Mouse (Mus musculus) lung, embryonic 15.5 days (tissue): ENCODE measurements around the gene Tmem268. TPM values are rescaled to one million over a fixed set of nuclear protein-coding genes. Genes with fewer than 3 reads are reported as not detected.
A peak's percentile ranks its signal among the peaks of the same experiment; 100 is the strongest.

Experiments used
- ATAC-seq: fragments of 200-750 bp; cut with Nextera tagmentation; 2 replicates; pipeline ENCODE4 v1.8.0; 2017; ENCODE audit warnings: moderate number of reproducible peaks, borderline replicate concordance; ENCODE audit not compliant: low FRiP score, low TSS enrichment; ENCODE audit errors: extremely low read depth
- H3K27ac ChIP-seq: fragments of 300-500 bp; sonication (generic); 2 replicates; pipeline ENCODE4 v1.5.1; 2015; ENCODE audit warnings: moderate library complexity, mild to moderate bottlenecking, inconsistent platforms
- H3K27me3 ChIP-seq: fragments of 300-500 bp; sonication (generic); 2 replicates; pipeline ENCODE4 v1.6.1; 2015; ENCODE audit warnings: inconsistent platforms
- H3K36me3 ChIP-seq: fragments of 300-500 bp; sonication (generic); 2 replicates; pipeline ENCODE4 v1.6.1; 2015; ENCODE audit warnings: inconsistent platforms
- H3K4me1 ChIP-seq: fragments of 300-500 bp; sonication (generic); 2 replicates; pipeline ENCODE4 v1.6.1; 2015; ENCODE audit warnings: inconsistent platforms
- H3K4me2 ChIP-seq: fragments of 300-500 bp; sonication (generic); 2 replicates; pipeline ENCODE4 v1.6.1; 2015; ENCODE audit warnings: inconsistent platforms, mild to moderate bottlenecking, moderate library complexity
- H3K4me3 ChIP-seq: fragments of 300-500 bp; sonication (generic); 2 replicates; pipeline ENCODE4 v1.5.1; 2015; ENCODE audit warnings: mild to moderate bottlenecking, inconsistent platforms
- H3K9ac ChIP-seq: fragments of 300-500 bp; sonication (generic); 2 replicates; pipeline ENCODE4 v1.6.1; 2015; ENCODE audit warnings: inconsistent platforms
- H3K9me3 ChIP-seq: fragments of 300-500 bp; sonication (generic); 2 replicates; pipeline ENCODE4 v1.6.1; 2016; ENCODE audit warnings: inconsistent platforms
- WGBS: fragments of 180-500 bp; shearing (Covaris S2); methylation state at CpG from one replicate; pipeline ENCODE4 v1.1.7; 2015; 5-methylcytosine and 5-hydroxymethylcytosine counted together
- polyA plus RNA-seq: library from polyadenylated mRNA; unstranded; fragments of >200 nt; fragmentation: Nextera tagmentation; extraction: Ambion mirVana; gene quantifications from 2 replicates; pipeline ENCODE4 v1.2.1, GENCODE M21; 2015

The Tmem268 gene
- 9.0 and 9.8 TPM in 2 replicates for polyA plus RNA-seq

GRCm38 (mm10) chr4:63558407-63559081, at the start of gene Tmem268:
Tmem268 (plus strand) TSS chr4:63558781.
- Histone ChIP-seq H3K4me2 (peak within 1 kb of the TSS; percentile 83), H3K4me1 (peaks cover 57% of the 10 kb centered on the region), H3K36me3 (peaks cover 7% of the 10 kb centered on the region; the same call in 1 of the 2 replicates), H3K9me3 (no peaks in the 10 kb centered on the region), H3K9ac (peak within 1 kb of the TSS; percentile 78), H3K4me3 (peak within 1 kb of the TSS; percentile 60), H3K27me3 (no peaks in the 10 kb centered on the region), H3K27ac (peak within 1 kb of the TSS; percentile 59)
- peak; percentile 73 for ATAC-seq
- WGBS, result under 1% methylated on average over 74 of the region's 81 CpGs

DNA sequence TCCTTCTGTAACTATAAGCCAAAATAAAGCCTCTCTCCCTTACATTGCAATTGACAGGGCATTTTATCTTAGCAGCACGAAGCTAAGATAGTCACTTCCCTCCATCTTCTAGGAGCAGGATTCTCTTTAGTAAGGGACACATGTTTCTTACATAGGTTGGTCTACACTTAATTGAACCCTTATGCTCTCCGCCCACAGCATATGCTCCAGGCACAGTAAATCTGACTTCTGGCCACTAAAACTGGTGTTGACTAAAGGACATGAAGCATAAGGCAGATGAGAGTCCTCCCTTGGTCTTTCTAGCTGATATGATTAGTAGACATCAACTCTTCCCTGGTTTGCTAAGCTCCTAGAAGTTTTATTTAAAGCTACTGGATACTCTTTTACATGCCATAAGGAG, 45.7 kb upstream of the Tmem268 start:
- WGBS, result 84% methylated on average over 2 of the region's 2 CpGs
- Histone ChIP-seq H3K4me3 (no peak overlapping the region), H3K9ac (no peak overlapping the region), H3K4me2 (no peak overlapping the region), H3K9me3 (no peaks in the 10 kb centered on the region), H3K27me3 (no peaks in the 10 kb centered on the region), H3K27ac (no peak overlapping the region), H3K36me3 (no peaks in the 10 kb centered on the region), H3K4me1 (no peaks in the 10 kb centered on the region)
- no peak for ATAC-seq

GRCm38 (mm10) chr4:63514454-63514984, 44.1 kb upstream of the Tmem268 start:
- 56% methylated on average over 4 of the region's 4 CpGs for WGBS
- no peak overlapping the region for H3K27ac ChIP-seq
- H3K4me3 ChIP-seq, result no peak overlapping the region
- H3K4me2 ChIP-seq, result no peak overlapping the region
- no peaks in the 10 kb centered on the region for H3K36me3 ChIP-seq
- no peaks in the 10 kb centered on the region for H3K4me1 ChIP-seq
- no peaks in the 10 kb centered on the region for H3K9me3 ChIP-seq
- no peak overlapping the region for H3K9ac ChIP-seq
- ATAC-seq, result no peak
- no peaks in the 10 kb centered on the region for H3K27me3 ChIP-seq

GRCm38 (mm10) chr4:63515021-63515420, 43.6 kb upstream of the Tmem268 start:
- Histone ChIP-seq H3K4me1 (no peaks in the 10 kb centered on the region), H3K27me3 (no peaks in the 10 kb centered on the region), H3K36me3 (no peaks in the 10 kb centered on the region), H3K27ac (no peak overlapping the region), H3K4me2 (no peak overlapping the region), H3K4me3 (no peak overlapping the region), H3K9me3 (no peaks in the 10 kb centered on the region), H3K9ac (no peak overlapping the region)
- 64% methylated on average over 5 of the region's 5 CpGs for WGBS
- ATAC-seq, result no peak

DNA sequence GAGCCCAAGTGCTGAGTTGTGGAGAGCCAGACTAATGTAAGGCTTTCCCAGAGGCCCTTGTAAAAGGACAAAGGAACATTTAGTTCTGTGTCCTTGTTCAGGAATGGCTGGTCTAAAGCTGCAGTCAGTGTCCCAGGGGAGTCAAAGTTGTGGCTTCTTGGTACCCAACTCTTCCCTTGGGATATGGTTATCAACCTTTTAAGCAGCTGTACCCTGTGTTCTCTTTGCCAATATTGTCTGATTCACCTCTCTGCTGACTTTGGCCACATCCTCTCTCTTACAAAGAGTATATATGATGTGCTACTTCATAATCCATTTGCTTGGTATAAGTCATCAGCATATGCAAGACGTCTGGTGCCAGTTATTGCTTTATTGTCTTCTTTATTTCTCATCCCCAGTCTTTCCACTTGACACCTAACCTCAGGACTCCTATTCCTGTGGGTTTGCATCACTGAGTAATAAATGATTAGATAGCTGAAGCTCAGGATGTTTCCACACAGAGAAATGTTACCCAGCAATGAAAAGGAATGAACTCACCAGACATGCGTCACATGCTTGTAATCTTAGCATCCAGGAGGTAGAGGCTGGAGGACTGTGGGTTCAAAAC, 36.7 kb upstream of the Tmem268 start:
- no peaks in the 10 kb centered on the region for H3K9me3 ChIP-seq
- H3K27me3 ChIP-seq, result no peaks in the 10 kb centered on the region
- 72% methylated on average over 2 of the region's 2 CpGs for WGBS
- no peak overlapping the region for H3K27ac ChIP-seq
- no peaks in the 10 kb centered on the region for H3K36me3 ChIP-seq
- no peak overlapping the region for H3K4me2 ChIP-seq
- H3K4me1 ChIP-seq, result no peaks in the 10 kb centered on the region
- H3K9ac ChIP-seq, result no peak overlapping the region
- no peak overlapping the region for H3K4me3 ChIP-seq
- ATAC-seq, result no peak

DNA sequence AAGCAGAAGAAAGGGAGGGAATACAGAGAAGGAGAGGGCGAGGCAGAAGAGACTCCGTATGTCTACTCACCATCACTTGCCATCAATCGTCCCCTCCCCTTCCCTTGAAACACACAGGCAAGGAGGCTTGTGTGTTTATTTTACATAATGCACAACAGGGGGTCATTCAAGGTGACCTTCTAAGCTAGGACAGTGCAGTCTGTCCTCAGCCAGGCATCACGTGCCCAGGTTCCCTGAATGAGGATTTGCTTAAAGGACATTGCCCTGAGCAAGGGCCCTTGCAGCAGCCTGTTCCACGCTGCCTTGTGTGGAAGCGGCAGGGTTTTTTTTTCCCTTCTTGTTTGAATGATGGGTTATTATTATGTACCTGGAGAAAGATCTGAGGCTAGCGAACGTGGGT, 33.1 kb upstream of the Tmem268 start:
- 74% methylated on average over 8 of the region's 8 CpGs for WGBS
- Histone ChIP-seq H3K4me3 (no peak overlapping the region), H3K27ac (no peak overlapping the region), H3K4me2 (no peak overlapping the region), H3K36me3 (no peaks in the 10 kb centered on the region), H3K4me1 (no peaks in the 10 kb centered on the region), H3K9ac (no peak overlapping the region), H3K27me3 (no peaks in the 10 kb centered on the region), H3K9me3 (no peaks in the 10 kb centered on the region)
- ATAC-seq, result no peak

DNA sequence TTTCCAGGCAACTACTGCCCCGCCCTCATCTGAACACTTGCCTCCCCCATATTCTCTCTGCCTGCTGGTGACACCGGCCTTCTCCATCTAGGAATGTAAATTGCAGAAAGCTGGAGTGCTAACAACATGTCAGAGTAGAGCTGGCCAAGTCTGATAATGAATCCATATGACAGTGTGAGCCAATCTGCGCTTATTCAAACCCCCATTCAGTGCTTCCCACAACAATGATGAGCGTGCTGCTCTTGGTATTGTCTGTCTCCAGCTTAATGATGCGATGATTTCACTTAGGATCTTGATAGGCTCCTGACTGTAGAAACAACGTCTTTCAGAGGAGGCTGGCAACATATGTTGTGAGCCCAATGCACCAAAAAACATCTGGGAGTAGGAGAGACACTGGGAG, 29.6 kb upstream of the Tmem268 start:
- Histone ChIP-seq H3K27ac (no peak overlapping the region), H3K9ac (no peak overlapping the region), H3K36me3 (no peaks in the 10 kb centered on the region), H3K27me3 (no peaks in the 10 kb centered on the region), H3K4me2 (no peak overlapping the region), H3K4me3 (no peak overlapping the region), H3K9me3 (no peaks in the 10 kb centered on the region), H3K4me1 (no peaks in the 10 kb centered on the region)
- WGBS, result 68% methylated on average over 6 of the region's 6 CpGs
- ATAC-seq, result no peak

DNA sequence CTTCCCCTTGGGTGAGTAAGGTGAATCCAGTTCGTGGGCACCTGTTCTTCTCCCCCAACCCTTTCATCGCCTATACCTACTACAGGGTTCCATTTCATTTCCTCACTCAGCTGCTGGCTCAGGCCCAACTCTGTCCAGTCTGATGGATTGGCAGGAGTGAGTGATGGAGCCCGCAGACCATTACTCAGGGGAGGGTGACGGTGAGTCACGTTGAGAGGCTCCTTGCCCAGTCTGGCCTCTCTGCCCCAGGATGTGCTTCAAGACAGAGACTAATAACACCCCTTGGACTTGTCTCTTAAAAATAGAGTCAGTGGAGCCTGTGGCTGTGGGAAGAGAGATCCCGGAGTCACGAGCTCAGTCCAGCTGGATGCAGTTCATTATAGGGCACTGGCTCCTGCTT, 28.2 kb upstream of the Tmem268 start:
- no peak overlapping the region for H3K9ac ChIP-seq
- H3K4me2 ChIP-seq, result no peak overlapping the region
- no peak for ATAC-seq
- 55% methylated on average over 7 of the region's 7 CpGs for WGBS
- no peaks in the 10 kb centered on the region for H3K9me3 ChIP-seq
- no peak overlapping the region for H3K27ac ChIP-seq
- no peak overlapping the region for H3K4me3 ChIP-seq
- H3K27me3 ChIP-seq, result no peaks in the 10 kb centered on the region
- no peaks in the 10 kb centered on the region for H3K36me3 ChIP-seq
- no peaks in the 10 kb centered on the region for H3K4me1 ChIP-seq

DNA sequence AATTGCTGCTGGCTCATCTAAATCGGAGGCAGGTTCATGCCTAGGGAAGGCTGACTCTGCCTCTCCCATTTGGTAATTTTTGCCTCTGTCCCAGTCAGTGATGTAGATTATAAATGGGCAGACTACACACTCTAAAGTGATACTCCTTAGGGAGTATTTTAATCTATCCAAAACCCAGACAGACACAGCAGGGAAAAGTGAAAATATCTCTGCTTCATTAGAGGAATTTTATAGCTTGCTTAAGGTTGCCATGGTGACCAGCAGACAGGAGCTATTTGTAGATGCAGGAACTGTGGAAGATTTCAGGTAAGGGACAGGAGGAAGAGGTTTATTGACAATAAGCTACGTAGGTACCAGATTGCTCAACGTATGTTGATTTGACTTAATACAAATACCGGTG, 21.0 kb upstream of the Tmem268 start:
- no peak overlapping the region for H3K9ac ChIP-seq
- no peak for ATAC-seq
- H3K36me3 ChIP-seq, result no peaks in the 10 kb centered on the region
- H3K4me2 ChIP-seq, result no peak overlapping the region
- H3K27ac ChIP-seq, result no peak overlapping the region
- H3K27me3 ChIP-seq, result no peaks in the 10 kb centered on the region
- H3K4me3 ChIP-seq, result no peak overlapping the region
- no peaks in the 10 kb centered on the region for H3K9me3 ChIP-seq
- 78% methylated on average over 4 of the region's 4 CpGs for WGBS
- H3K4me1 ChIP-seq, result no peaks in the 10 kb centered on the region

GRCm38 (mm10) chr4:63542209-63542608, 16.4 kb upstream of the Tmem268 start:
- no peak for ATAC-seq
- no peaks in the 10 kb centered on the region for H3K27me3 ChIP-seq
- no peak overlapping the region for H3K4me2 ChIP-seq
- 40% methylated on average over 2 of the region's 2 CpGs for WGBS
- no peak overlapping the region for H3K4me3 ChIP-seq
- no peak overlapping the region for H3K27ac ChIP-seq
- no peaks in the 10 kb centered on the region for H3K9me3 ChIP-seq
- no peak overlapping the region for H3K9ac ChIP-seq
- peaks cover 21% of the 10 kb centered on the region for H3K4me1 ChIP-seq
- no peaks in the 10 kb centered on the region for H3K36me3 ChIP-seq

- 45% methylated on average over 10 of the region's 10 CpGs for WGBS
- Histone ChIP-seq H3K27ac (peak overlapping the region; percentile 53), H3K4me1 (peaks cover 23% of the 10 kb centered on the region), H3K4me2 (peak overlapping the region; percentile 46), H3K9ac (no peak overlapping the region), H3K9me3 (no peaks in the 10 kb centered on the region), H3K27me3 (no peaks in the 10 kb centered on the region), H3K36me3 (peaks cover 8% of the 10 kb centered on the region), H3K4me3 (peak overlapping the region; percentile 76)
- ATAC-seq, result peak; percentile 47; the same call in 1 of the 2 replicates
Measured at GRCm38 (mm10) chr4:63543746-63544493, 14.7 kb upstream of the Tmem268 start.
